Mouse (Mus musculus) kidney, postnatal 4 days (tissue): Measurements from ENCODE around the gene Nup210.
"Not testable (repeated sequence)": the region's sequence is repeated elsewhere in the genome, so short reads cannot be mapped to it uniquely, and the experiment has no call there.

Experiments used
- DNase-seq, 2 experiments: peaks; one replicate each; pipeline ENCODE4 v3.0.0; 2021; ENCODE audit warnings: mixed read lengths in 2 of 2

The Nup210 gene

GRCm38 (mm10) chr6:91137343-91137956, 20.8 kb upstream of the Nup210 start:
- no peak for DNase-seq

GRCm38 (mm10) chr6:91130856-91131255, 14.2 kb upstream of the Nup210 start:
- DNase-seq, result no peak

GRCm38 (mm10) chr6:91128996-91129395, 12.4 kb upstream of the Nup210 start:
- peak in 1 of 2 experiments; percentile 14 for DNase-seq

- DNase-seq, result no peak
Observed at GRCm38 (mm10) chr6:91125228-91125585, 8.6 kb upstream of the Nup210 start.

- DNase-seq, result no peak
Observed at GRCm38 (mm10) chr6:91124286-91125227, 7.9 kb upstream of the Nup210 start.

GRCm38 (mm10) chr6:91123453-91123852, 6.8 kb upstream of the Nup210 start:
- no peak for DNase-seq

- DNase-seq, result not testable (repeated sequence)
Observed at GRCm38 (mm10) chr6:91121089-91121488, 4.5 kb upstream of the Nup210 start.

GRCm38 (mm10) chr6:91120206-91120605, 3.6 kb upstream of the Nup210 start:
- no peak for DNase-seq

- DNase-seq, result peak in 1 of 2 experiments; percentile 22
Observed at GRCm38 (mm10) chr6:91118526-91118925, 1.9 kb upstream of the Nup210 start.

GRCm38 (mm10) chr6:91117149-91117548, 520 bp upstream of the Nup210 start:
- DNase-seq, result peak; percentile 35 to 65

- no peak for DNase-seq
Observed at GRCm38 (mm10) chr6:91115863-91116243, 776 bp downstream of the Nup210 start.

GRCm38 (mm10) chr6:91115158-91115557, 1.5 kb downstream of the Nup210 start:
- DNase-seq, result no peak

- no peak for DNase-seq
Observed at GRCm38 (mm10) chr6:91114716-91115115, 1.9 kb downstream of the Nup210 start.

- no peak for DNase-seq
Observed at GRCm38 (mm10) chr6:91111954-91112252, 4.7 kb downstream of the Nup210 start.

GRCm38 (mm10) chr6:91111141-91111953, 5.3 kb downstream of the Nup210 start:
- no peak for DNase-seq

- no peak for DNase-seq
Observed at GRCm38 (mm10) chr6:91110323-91111020, 6.2 kb downstream of the Nup210 start.

- no peak for DNase-seq
Observed at GRCm38 (mm10) chr6:91109489-91109888, 7.1 kb downstream of the Nup210 start.

GRCm38 (mm10) chr6:91108917-91109450, 7.6 kb downstream of the Nup210 start:
- no peak for DNase-seq

GRCm38 (mm10) chr6:91108301-91108916, 8.2 kb downstream of the Nup210 start:
- no peak for DNase-seq

- DNase-seq, result peak in 1 of 2 experiments; percentile 26
Observed at GRCm38 (mm10) chr6:91105400-91106129, 11.1 kb downstream of the Nup210 start.

GRCm38 (mm10) chr6:91104765-91105399, 11.7 kb downstream of the Nup210 start:
- peak; percentile 75 to 85 for DNase-seq
